Mouse (Mus musculus) cortical plate, adult 2 months (tissue): ENCODE data around the gene Nfia.

Experiments used
- CTCF ChIP-seq: fragments of 200-500 bp; IDR thresholded peaks from 2 replicates; pipeline ENCODE4 v1.5.1; 2011; ENCODE audit warnings: mild to moderate bottlenecking, control low read depth, low read length; ENCODE audit not compliant: insufficient read depth; ENCODE audit errors: extremely low read depth
- POLR2A ChIP-seq: fragments of 200-500 bp; IDR thresholded peaks from 2 replicates; pipeline ENCODE4 v1.6.1; 2011; ENCODE audit warnings: mild to moderate bottlenecking, low read length, control low read depth; ENCODE audit not compliant: insufficient read depth; ENCODE audit errors: extremely low read depth

- no peak for TF ChIP-seq CTCF
- TF ChIP-seq POLR2A: no peak
Observed at GRCm38 (mm10) chr4:97868307-97868937, 95.9 kb downstream of the Nfia start.
